Mouse (Mus musculus): ENCODE data around the gene Vsig4. TPM values are rescaled to one million over a fixed set of nuclear protein-coding genes. Genes with fewer than 3 reads are reported as not detected.
"Not testable (repeated sequence)": the region's sequence is repeated elsewhere in the genome, so short reads cannot be mapped to it uniquely, and the experiment has no call there.

Vsig4 gene
- polyA plus RNA-seq, 1 experiment from 2014 or later: not detected

GRCm38 (mm10) chrX:96218088-96218487 is 75.2 kb downstream of the Vsig4 start:
- Histone ChIP-seq H3K9ac (ENCODE audit: low read depth, low read length) (no peak overlapping the region), H3K4me3 (ENCODE audit: low read length) (no peak overlapping the region), H3K27ac (ENCODE audit: low read length) (no peak overlapping the region), H3K4me1 (ENCODE audit: control insufficient read depth, insufficient read depth, low read length) (no peaks in the 10 kb centered on the region), H3K36me3 (ENCODE audit: control insufficient read depth, insufficient read depth, low read length) (no peaks in the 10 kb centered on the region), H3K4me2 (ENCODE audit: low read depth, low read length) (no peak overlapping the region), H3K9me3 (ENCODE audit: control insufficient read depth, low read length) (no peaks in the 10 kb centered on the region), H3K27me3 (replicated peaks; ENCODE audit: control insufficient read depth, insufficient read depth, low read length) (no peaks in the 10 kb centered on the region)
- 50% methylated on average over 1 of the region's 1 CpGs for whole genome bisulfite sequencing
- no peak for ATAC-seq

GRCm38 (mm10) chrX:96206872-96207271 is 86.4 kb downstream of the Vsig4 start:
- Histone ChIP-seq H3K9ac (ENCODE audit: low read depth, low read length) (no peak overlapping the region), H3K27me3 (replicated peaks; ENCODE audit: control insufficient read depth, insufficient read depth, low read length) (no peaks in the 10 kb centered on the region), H3K9me3 (ENCODE audit: control insufficient read depth, low read length) (no peaks in the 10 kb centered on the region), H3K4me1 (ENCODE audit: control insufficient read depth, insufficient read depth, low read length) (no peaks in the 10 kb centered on the region), H3K4me3 (ENCODE audit: low read length) (no peak overlapping the region), H3K4me2 (ENCODE audit: low read depth, low read length) (no peak overlapping the region), H3K36me3 (ENCODE audit: control insufficient read depth, insufficient read depth, low read length) (no peaks in the 10 kb centered on the region), H3K27ac (ENCODE audit: low read length) (no peak overlapping the region)
- no peak for ATAC-seq
- whole genome bisulfite sequencing: 46% methylated on average over 1 of the region's 1 CpGs

- H3K27me3 ChIP-seq (replicated peaks; ENCODE audit: control insufficient read depth, insufficient read depth, low read length); ATAC-seq; H3K9ac ChIP-seq (ENCODE audit: low read depth, low read length); H3K27ac ChIP-seq (ENCODE audit: low read length); H3K4me1 ChIP-seq (ENCODE audit: control insufficient read depth, insufficient read depth, low read length); H3K9me3 ChIP-seq (ENCODE audit: control insufficient read depth, low read length); H3K36me3 ChIP-seq (ENCODE audit: control insufficient read depth, insufficient read depth, low read length); H3K4me3 ChIP-seq (ENCODE audit: low read length); H3K4me2 ChIP-seq (ENCODE audit: low read depth, low read length): not testable (repeated sequence)
- 82% methylated on average over 3 of the region's 3 CpGs for WGBS
Measured at GRCm38 (mm10) chrX:96205143-96205542, 88.1 kb downstream of the Vsig4 start.

MicroRNA genes within 50 kb of the gene (microRNA counts, 519-probe panel; counts per million panel counts)
- microRNA mmu-miR-223: 2,968 counts per million, percentile 75 among the panel's probes with 10 or more counts

Small RNAs within 50 kb of the gene (microRNA-seq; reads per million reads assigned to microRNA genes)
- gene Mir223: 968 reads per million, percentile 74 among the genes with 10 or more reads in this experiment

Other genes starting within 250 kb of the Vsig4 start
- 63.3 and 65.4 TPM in 2 replicates for gene Msn, start 197.4 kb downstream of the Vsig4 start, polyA plus RNA-seq (2015; fragmentation: Nextera tagmentation; extraction: Ambion mirVana)
- gene Heph, start 161.9 kb upstream of the Vsig4 start, polyA plus RNA-seq (2015; fragmentation: Nextera tagmentation; extraction: Ambion mirVana): 32.7 and 40.3 TPM in 2 replicates
- 0.48 and 0.66 TPM in 2 replicates for gene Hsf3, start 162.9 kb upstream of the Vsig4 start, polyA plus RNA-seq (2015; fragmentation: Nextera tagmentation; extraction: Ambion mirVana)

Data from intestine, embryonic 16.5 days (tissue).